Mouse (Mus musculus): ENCODE results near the gene Plekhm2.

Gene Plekhm2

DNA sequence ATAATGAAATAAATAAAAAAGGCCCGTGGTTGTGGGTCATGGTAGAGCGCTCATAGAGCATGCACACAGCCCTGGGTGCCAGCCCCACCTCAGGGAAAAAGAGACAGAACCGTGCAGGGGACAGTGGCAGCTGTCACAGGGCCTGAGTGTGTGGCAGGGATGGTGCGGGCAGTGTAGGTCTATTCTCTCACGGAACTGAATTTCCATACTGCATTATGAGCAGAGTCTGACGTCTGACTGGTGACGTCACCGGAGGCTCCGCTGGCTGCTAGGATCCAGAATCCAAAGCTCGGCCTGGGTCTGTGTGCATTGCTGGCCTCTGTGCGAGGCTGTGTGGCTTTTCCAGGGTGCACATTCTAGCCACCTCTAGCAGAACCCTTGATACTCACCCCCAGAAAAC is 3.8 kb downstream of the Plekhm2 start:
- DNase-seq (ENCODE audit: low read depth) = no peak

DNA sequence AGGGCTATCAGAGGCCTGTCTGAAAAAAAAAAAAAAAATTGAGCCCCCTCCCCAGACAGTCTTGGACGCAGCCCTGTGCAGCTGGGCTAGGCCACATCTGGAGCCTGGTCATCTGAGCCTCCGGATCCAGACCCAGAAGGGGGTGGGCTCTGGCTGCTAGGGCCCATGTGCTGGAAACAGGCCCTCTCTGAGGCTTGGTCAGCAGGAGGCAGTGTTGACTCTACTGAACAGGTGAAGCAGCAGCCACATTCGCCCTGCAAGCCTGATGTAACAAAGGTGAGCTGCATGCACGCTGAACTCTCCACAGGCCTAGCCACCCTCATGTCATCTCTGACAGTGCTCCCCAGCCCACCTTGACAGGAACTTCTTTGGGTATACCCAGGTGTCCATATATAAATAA is 5.0 kb downstream of the Plekhm2 start:
- DNase-seq (ENCODE audit: low read depth) = no peak

DNA sequence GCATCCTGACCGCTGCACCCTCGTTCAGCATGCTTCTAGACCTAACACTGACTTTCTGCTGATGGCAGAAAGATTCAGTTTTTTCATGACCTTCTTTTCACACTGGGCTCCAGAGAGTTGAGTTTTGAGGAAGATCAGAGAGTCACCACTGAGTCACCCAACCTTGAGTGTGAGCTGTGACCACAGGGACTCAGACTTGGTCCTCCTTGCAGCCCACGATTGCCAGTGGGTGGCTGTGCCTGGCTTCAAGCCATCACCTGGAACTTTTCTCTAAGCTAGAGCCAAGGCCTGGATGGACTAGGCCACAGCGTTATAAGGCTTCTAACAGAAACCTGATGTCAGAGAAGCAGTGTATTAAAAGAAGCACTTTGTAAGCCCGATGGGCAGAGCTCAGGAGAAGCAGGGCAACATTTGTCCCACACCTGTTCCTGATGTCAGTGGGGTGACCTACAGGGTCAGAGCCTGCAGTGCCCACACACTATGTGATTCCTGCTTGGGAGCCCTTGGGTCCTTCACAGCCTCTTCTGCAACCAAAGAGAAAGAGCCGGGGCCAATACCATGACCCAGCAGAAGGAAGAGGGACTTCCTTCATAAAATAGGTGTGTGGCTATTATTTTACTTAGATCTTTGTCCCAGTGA is 5.7 kb downstream of the Plekhm2 start:
- no peak for DNase-seq (ENCODE audit: low read depth)

DNA sequence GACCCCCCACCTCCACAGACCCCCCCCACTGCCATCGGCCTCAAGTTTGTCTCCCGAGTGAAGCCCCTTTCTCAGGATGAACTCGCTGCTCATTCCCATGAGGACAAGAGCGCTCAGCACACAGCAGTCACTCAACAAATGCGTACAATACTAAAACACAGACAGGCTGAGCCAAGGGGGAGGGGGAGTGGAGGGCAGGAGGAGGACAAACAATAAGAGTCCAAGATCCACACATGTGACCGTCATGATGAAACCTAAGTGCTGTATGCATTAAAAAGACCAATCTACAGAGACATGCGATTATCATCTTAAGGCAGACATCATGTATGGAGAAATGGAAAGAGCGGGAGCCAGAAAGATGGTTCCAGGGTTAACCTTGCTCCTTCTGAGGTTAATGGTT is 7.8 kb downstream of the Plekhm2 start:
- DNase-seq (ENCODE audit: low read depth) = no peak

DNA sequence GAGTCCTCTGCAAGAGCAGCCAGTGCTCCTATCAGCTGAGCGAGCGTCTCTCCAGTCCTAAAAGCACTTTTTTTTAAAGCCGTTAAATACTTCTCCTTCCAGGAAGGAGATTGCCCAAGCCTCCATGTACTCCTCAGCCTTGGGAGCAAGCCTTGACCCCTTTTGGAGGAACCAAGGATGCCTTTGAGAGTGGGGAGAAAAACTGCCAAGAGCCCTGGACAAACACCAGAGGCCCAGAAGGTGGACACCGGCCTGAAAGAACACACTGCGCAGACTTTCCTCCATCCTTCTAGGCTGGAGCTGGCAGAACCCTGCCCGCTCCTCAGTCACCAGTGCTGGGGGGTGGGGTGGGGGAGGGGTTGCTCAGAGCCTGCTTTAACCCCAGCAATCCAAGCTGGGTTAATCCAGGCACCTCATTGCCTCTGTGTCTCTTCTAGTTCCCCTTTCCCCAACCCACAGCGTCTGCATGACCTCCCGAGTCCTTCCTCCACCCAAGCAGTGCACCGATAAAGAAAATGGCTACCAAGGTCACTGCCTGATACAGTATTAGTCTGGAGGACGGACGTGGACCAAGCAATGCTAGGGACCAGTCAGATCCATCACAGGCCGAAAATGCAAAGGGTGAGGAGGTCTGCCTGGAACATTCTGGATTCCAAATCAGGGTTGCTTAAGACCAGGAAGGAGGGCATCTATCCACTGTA is 8.6 kb downstream of the Plekhm2 start:
- DNase-seq (ENCODE audit: low read depth) = no peak

DNA sequence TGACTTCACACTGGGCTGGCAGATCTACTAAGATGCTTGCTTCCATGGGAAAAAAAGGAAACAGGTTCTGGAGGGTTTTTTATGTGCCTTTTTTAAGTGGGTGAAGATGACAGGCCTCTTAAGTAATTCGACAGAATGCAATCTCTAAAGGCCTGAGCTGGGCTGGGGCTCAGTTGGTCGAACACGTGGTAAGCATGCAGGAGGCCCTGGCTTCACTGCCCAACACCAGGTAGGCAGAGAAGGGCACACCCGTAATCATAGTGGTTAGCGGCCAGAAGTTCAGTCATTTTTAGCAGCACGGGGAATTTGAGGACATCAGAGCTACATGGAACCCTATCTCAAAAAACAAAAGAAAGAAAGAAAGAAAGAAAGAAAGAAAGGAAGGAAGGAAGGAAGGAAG is 10.2 kb downstream of the Plekhm2 start:
- DNase-seq (ENCODE audit: low read depth) = no peak

DNA sequence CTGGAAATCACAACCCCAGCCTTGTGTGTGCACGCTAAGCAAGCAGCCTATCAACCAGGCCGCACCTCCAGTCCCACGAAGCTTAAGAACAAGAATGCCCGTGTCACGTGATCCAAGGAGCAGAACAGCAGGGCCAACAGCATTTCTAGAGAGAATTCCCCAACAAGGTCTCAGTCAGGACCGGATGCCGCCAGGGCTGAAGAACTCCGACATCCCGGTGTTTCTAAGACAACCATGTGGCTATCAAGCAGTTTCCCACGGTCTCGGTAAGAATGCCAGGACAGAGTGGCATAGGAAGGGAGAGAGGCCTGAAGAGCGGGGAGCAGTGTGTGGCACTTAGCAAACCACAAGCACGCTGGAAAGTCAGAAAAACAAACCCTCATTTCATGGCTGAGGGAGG is 10.9 kb downstream of the Plekhm2 start:
- no peak for DNase-seq (ENCODE audit: low read depth)

DNA sequence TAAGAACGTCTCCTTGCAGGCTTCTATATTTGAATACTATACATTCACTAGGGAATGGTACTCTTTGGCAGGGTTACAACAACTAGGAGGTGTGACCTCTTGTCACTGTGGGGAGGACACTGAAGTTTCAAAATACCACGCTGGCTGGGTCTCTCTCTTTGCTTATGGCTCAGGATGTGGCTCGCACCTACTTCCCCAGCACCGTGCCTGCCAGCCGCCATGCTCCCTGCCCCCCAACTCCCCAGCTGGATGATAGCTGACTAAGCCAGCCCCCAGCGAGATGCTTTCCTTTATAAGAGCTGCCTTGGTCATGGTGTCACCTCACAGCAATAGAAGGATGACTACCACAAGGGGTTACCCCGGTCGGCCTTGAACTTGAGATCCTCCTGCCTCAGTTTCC is 11.7 kb downstream of the Plekhm2 start:
- no peak for DNase-seq (ENCODE audit: low read depth)

DNA sequence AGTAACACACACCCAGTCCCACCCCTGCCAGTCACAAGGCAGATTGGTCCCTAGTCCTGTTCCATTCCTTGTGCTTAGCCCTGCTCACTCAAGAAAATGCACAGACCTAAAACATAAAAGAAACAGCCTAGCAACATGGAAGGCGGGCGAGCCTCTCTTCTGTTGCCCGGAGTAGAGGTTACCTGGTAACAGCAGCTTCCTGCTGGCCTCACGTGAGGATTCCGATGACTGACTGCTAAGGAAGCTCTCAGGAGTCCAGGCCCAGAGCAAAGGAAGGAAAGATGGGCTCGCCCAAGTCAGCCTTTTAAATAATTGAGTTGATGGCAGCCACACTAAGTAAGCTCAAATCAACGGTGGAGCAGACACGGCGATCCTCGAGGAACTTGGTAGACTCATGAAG is 12.8 kb downstream of the Plekhm2 start:
- DNase-seq (ENCODE audit: low read depth) = no peak

DNA sequence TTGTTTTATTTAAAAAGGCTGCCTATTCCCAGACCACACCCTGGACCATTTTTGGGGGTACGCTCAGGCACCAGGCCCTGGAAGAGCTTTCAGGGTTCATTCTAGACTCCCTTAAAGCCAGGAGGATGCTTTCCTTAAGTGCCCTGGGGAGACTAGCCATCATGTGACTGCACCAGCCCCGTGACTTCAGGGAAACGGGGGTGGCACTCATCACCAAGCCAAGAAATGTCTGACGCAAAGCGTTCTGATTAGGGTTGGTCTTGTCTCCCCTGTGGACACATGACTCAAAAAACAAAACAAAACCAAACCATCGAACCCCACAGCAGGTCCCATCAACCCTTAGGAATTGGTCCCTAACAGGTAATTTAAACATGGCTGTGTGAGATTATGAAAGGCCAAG is 13.4 kb downstream of the Plekhm2 start:
- DNase-seq (ENCODE audit: low read depth) = no peak

DNA sequence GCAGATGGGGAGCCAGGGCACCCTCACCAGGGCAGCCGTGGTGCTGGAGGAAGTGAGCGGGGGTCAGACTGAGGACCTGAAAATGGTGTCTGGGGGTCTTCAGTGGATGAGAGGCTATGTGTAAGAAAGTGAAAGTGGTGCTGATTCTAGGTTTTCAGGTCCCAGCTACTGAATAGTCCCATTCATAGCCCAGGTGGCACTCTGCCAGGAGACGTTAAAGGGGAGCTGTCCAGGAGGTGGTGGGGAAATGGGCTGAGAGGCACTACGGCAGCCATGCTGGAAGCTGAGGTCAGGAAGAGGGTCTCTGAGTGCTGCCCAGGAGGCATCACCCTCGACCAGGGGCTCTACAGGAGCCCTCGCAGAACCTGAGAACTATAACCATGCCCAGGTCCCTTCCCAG is 15.5 kb downstream of the Plekhm2 start:
- no peak for DNase-seq (ENCODE audit: low read depth)

DNA sequence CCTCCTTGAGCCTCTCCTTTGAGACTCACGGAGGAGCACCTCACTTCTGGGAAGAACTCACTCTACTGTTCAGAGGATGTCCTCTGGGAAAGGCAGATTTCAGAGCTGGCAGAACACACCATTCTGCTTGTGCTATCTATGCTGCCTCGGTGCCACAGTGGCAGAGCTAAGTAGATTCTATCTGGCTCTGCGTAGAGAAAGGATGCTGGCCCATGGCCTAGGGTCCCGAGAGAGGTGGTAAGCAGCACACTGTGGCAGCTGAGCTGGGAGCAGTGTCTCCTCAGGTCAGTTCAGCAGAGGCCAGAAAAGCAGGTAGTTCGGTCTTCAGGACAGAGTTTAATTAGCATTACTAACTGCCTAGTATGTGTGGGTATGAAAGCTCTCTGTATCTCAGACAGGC is 16.4 kb downstream of the Plekhm2 start:
- no peak for DNase-seq (ENCODE audit: low read depth)

DNA sequence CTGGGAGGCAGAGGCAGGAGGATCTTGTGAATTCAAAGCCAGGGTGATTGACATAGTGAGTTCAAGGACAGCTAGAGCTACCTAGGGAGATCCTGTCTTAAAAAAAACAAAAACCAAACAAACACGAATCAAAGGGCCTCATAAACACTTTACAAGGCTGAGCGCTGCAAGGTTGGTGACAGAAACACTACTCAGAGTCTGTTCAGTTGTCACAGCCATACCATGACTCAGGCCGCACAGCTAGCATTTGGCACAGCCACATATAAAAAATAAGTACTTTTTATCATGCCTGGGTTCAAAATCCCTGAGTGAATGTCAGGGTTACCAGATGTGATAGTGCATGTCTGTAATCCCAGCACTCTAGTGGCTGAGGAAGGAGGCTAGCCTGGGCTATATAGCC is 17.5 kb downstream of the Plekhm2 start:
- no peak for DNase-seq (ENCODE audit: low read depth)

DNA sequence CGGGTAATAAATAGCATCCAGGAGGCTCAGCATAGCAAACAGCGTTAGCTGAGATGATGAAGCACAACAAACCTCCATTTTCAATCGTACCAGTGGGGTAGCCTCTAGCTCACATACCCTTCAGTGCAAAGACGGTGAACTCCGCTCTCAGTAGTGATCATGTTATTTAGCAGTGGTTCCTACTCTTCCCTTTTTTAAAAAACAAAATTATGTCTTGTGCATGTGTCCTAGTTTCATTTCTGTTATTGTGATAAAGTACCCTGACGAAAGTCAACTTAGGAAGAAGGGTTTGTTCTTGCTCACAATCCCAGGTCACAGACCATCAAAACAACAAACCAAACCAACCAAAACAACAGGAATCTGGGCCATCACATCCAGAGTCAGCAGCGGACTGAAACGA is 18.7 kb downstream of the Plekhm2 start:
- no peak for DNase-seq (ENCODE audit: low read depth)

DNA sequence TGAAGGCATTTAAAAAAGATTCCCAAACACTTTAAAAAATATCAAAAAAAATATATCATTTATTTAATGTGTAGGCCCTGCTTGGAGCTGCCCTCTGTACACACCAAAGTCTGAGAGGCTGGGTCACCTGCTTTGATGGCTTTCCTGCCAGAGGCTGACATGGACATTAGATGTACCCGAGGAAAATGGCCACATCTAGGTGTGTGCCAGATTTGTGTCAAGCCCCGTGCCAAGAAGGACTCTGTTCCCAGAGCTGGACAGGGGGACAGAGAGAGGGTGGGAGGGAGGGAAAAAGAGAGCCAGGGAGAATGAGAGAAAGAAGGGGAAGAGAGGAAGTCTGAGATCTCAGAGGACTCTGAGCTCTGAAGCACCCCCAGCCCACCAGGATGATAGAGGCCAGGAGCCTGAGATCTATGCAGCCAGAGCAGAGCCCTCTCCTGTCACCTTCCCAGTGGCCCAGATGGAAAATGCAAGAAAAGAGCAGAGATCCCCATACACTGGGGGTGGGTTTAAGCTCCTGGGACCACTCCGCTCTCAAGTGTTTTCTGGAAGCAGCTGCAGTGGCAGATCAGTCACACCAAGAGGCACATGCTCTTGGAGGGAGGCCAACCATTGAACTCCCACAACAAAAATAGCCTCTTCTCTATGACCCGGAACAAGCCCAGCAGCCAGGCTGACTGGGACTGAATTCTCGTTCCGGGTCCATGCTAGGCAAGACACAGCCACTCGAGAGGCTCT is 21.4 kb downstream of the Plekhm2 start:
- no peak for DNase-seq (ENCODE audit: low read depth)

DNA sequence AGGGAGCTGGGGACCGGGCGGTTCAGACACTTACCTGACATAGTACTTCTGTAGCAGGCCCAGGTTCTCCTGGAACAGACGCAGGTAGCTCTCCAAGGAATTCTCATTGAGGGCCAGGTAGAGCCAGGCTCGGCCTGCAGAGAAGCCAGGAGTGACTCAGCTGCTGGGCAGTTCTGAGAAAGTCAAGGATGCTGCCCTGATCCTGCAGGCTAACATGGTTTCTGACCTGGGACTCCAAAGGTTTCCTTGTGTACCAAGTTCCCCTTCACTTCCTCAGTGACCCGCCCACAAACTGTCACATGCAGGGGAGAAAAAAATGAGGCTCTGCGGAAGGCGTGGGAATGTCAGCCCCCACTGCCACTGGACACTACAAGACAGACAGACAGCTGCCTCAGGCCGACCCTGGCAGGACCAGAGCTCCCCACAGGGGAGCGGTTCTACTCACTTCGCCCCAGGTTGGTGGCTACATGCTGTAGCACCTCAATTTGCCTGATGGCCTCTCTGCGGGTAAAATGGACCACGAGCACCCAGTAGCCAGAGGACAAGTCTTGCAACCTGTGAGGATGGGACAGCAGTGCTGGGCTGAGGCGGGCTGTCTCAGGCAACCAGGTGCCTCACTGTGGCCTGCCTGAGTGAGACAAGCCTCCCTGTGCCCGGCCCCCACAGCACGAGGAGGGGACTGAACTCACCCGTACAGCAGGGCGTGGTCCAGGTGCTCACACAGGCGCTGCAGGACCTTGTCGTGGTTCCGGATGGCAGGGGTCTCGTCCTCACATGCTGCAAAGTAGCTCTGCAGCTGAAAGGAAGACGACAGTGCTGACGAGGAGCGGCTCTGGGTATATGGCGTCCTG is 22.5 kb downstream of the Plekhm2 start:
- no peak for DNase-seq (ENCODE audit: low read depth)

DNA sequence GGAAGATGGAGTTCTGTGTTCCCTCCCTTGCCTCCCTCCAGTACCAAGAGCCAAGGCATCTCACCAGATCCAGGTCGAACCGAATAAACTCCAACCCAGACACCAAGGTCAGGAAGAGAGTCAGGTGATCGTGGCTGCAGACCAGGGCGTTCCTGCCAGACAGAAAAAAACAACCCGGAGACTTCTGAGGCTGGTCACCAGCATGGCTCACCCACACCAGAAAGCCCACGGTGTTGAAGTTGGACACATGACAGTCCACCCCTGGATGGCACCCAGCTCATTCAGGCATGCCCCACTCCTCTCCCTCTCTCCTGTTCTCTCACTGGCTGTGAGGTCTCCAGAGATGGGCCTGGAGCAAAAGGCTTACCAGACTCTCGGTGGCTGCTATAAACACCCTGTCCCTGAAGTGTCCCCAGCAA is 23.3 kb downstream of the Plekhm2 start:
- DNase-seq (ENCODE audit: low read depth) = no peak

DNA sequence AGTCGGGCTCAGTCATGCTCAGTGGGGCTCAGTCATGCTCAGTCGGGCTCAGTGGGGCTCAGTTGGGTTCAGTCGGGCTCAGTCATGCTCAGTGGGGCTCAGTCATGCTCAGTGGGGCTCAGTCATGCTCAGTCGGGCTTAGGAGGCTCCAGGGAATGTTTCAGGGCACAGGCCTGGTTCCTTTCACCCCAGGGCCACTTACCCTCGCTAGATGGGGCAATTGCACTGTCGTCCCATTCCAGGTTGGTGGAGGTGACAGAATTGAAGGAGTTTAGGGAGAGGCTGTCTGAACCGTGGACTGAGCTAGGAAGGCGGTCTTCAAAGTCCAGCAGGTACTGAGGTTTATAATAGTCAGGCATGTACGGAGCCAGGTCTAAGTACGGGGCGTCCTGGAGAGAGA is 25.2 kb downstream of the Plekhm2 start:
- no peak for DNase-seq (ENCODE audit: low read depth)

DNA sequence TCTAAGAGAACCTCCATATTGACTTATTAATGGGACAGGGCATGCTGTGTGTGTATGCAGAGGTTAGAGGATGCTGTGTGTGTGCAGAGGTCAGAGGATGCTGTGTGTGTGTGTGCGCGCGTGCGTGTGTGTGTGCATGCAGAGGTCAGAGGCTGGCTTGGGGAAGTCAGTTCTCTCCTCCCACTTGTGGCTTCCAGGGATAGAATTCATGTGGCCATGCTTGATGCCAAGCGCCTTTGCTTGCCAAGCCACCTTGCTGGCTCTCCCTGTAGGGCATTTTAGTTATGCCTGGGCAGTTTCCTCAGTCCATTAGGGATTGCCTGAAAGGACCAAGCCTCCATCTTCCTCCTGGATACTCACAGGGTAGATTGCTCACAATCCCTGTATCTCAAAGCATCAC is 28.0 kb downstream of the Plekhm2 start:
- no peak for DNase-seq (ENCODE audit: low read depth)

DNA sequence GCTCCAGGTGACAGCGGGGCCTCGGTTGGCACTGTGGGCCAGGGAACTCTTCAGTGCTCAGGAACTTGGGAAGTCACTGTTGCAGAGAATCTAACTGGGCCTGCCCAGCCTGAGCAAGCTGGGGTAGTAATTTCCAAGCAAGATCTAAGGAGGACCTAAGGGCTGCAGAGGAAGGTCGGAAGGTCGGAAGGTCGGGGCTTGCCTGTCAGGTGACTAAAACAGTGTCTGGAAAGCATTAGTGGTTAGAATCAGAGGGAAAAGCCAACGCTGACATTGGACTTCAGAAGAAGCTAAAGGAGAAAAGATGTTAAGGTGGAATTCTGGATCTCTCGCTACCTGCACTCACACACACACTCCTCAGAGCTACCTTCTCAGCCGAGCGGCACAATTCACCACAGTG is 28.7 kb downstream of the Plekhm2 start:
- no peak for DNase-seq (ENCODE audit: low read depth)

DNA sequence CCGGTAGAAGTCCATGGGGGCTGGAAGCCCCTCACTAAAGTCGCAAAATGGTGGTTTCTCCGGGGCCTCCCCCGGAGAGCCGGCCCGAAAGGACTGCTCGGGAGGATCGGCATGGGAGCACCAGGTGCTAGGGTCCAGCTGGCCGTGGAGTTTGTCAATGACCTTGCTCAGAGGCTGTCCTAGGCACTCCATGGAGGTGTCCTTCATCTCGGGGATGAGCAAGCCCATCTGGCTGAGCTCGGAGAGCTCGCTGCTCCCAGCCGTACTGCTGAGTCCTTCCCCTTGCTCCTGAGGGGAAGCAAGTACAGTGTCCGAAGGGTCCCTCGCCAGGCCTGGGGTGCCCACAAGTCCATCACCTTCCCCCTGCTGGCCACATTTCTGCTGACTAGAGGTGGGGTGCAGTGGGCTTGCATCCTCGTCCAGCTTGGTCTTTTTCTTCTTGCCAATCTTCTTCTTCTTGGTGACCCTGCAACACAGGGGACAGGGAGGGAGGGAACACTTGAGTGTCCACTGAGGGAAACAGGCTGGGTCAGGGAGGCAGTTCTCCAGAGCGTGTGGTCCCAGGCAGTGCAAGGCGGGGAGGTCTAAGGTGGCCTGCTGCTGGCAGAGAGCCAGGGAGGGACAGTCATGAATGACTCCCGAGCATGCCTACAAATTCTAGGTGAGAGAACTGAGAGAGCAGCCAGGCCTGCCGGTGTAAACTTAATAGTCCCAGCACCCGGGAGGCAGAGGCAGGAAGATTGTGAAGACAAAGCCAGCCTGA is 32.4 kb downstream of the Plekhm2 start:
- DNase-seq (ENCODE audit: low read depth) = no peak

DNA sequence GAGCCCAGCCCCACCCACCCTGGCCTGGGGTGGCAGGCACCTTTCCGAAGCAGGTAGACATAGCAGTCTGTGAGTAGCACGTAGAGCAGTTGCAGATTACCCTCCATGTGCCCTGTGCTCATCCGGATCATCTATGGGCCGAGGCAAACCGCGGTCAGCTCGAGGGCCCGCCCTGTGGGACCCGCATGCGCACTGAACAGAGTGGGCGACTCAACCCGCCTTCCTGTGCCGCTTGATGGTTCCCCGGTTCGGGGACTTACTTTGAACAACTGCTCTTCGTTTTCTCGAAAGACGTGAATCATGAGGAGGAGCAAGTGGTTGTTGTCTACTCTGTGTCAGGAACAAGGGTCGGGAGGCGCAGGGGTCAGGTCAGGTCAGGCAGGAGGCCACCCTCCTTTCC is 33.4 kb downstream of the Plekhm2 start:
- DNase-seq (ENCODE audit: low read depth) = no peak
